Comparison of ENCODE assay signal across 13 mouse cellular contexts in the genomic region with DNA sequence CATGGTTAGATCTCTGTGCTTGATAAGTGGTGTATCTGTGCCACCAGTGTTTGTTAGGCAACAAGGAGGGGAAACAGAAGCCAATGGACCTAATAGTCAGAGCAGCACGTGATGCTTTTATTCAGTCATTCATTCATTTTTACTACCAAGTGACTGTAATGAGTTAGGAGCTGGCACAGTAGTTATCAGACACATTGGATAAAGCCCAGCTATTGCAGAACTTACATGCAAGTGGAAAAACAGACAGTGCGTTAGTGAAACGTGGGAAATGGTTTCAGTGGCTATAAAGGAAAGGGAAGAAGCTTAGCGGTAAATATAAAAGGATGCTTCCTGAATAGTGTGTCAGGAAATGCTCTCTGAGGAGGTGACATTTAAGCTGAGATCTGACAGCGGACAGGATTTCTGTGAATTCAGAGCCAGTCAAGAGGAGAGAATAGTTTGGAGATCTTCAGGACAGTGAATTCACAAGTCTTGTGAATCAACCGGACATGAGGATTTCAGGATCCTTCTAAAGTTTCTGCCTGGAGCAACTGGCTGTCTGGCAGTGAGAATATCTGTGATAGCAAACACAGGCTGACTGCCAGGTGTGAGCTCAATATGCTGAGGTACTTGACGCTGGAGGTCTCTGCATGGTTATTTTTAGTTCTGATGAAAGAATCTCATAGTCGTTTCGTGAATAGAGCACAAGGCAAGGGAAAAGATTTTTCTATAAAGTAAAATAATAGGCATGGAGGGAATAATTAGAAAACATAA. TPM values are rescaled to one million over a fixed set of nuclear protein-coding genes. Genes with fewer than 3 reads are reported as not detected.
DNase-seq lines count a peak whose midpoint lies in the region; ATAC-seq and TF ChIP-seq lines count a peak whose summit lies in the region.
"Had no signal": no experiment of that assay in that cellular context is flagged by ENCODE, and none has a peak within 500 bp of the region (broad histone marks: within the 10 kb centered on the region; RNA-seq: fewer than 3 reads in every experiment).

No protein-coding gene starts in this region.

- TF ChIP-seq POLR2A in heart, adult 2 months (IDR thresholded peaks at IDR 0.05; ENCODE audit: insufficient read depth, low read depth, low read length): no peak

- H3K4me1 ChIP-seq in hindbrain, postnatal 0 days (ENCODE audit: insufficient read depth, low read length): no peaks in the 10 kb centered on the region
- peaks cover 2% of the 10 kb centered on the region; the same call in 1 of the 2 replicates for H3K4me1 ChIP-seq in hindbrain, embryonic 10.5 days (replicated peaks)
- 0 out of 2 replicates have a peak, but pooled peaks cover under 1% of the 10 kb centered on the region for H3K4me1 ChIP-seq in forebrain, postnatal 0 days (ENCODE audit: insufficient read depth)
- 0 out of 2 replicates have a peak, but pooled peaks cover 1% of the 10 kb centered on the region for H3K4me1 ChIP-seq in heart, adult 2 months (ENCODE audit: control insufficient read depth, insufficient read depth, low read length)
- H3K4me1 ChIP-seq: megakaryocyte, embryonic 14.5 days had no signal

- H3K4me3 ChIP-seq in hindbrain, postnatal 0 days (ENCODE audit: low read length): no peak overlapping the region
- H3K4me3 ChIP-seq in hindbrain, embryonic 10.5 days: no peak overlapping the region
- no peak overlapping the region for H3K4me3 ChIP-seq in forebrain, postnatal 0 days (ENCODE audit: low read depth, low read length)
- peak overlapping the region; percentile 27; the same call in 1 of the 2 replicates for H3K4me3 ChIP-seq in heart, adult 2 months
- H3K4me3 ChIP-seq: limb, embryonic 12.5 days; megakaryocyte, embryonic 14.5 days had no signal

- no peak overlapping the region for H3K27ac ChIP-seq in hindbrain, postnatal 0 days
- H3K27ac ChIP-seq in hindbrain, embryonic 10.5 days: no peak overlapping the region
- no peak overlapping the region for H3K27ac ChIP-seq in forebrain, postnatal 0 days (ENCODE audit: low read depth, low read length)
- H3K27ac ChIP-seq in heart, adult 2 months: peak overlapping the region; percentile 77
- H3K27ac ChIP-seq: hindbrain, embryonic 14.5 days; limb, embryonic 12.5 days had no signal

- no peaks in the 10 kb centered on the region for H3K79me2 ChIP-seq in heart, adult 2 months (replicated peaks; ENCODE audit: control insufficient read depth, insufficient read depth, low read length)

- intact Hi-C loops in heart, adult 2 months (cut with DNase I): no loop called here
- intact Hi-C loops in heart, postnatal 25 days (cut with DNase I): no loop called here

- no peaks in the 10 kb centered on the region for H3K36me3 ChIP-seq in hindbrain, postnatal 0 days (ENCODE audit: insufficient read depth, low read length)
- no peaks in the 10 kb centered on the region for H3K36me3 ChIP-seq in hindbrain, embryonic 10.5 days
- H3K36me3 ChIP-seq in forebrain, postnatal 0 days (ENCODE audit: insufficient read depth): no peaks in the 10 kb centered on the region
- H3K36me3 ChIP-seq in heart, adult 2 months (ENCODE audit: control insufficient read depth, insufficient read depth, low read length): no peaks in the 10 kb centered on the region; the same call in 1 of the 2 replicates
- H3K36me3 ChIP-seq: limb, embryonic 12.5 days had no signal

- 71% methylated on average over 9 of the region's 9 CpGs for WGBS in hindbrain, postnatal 0 days
- WGBS in hindbrain, embryonic 10.5 days: 87% methylated on average over 9 of the region's 9 CpGs
- 40% methylated on average over 9 of the region's 9 CpGs for WGBS in forebrain, postnatal 0 days
- WGBS in heart, adult 2 months: 8% methylated on average over 9 of the region's 9 CpGs

- no peak for ATAC-seq in hindbrain, postnatal 0 days
- ATAC-seq in forebrain, postnatal 0 days: no peak

- no peak for TF ChIP-seq CTCF in hindbrain, postnatal 0 days (IDR thresholded peaks at IDR 0.05; ENCODE audit: low read depth)
- TF ChIP-seq CTCF in forebrain, postnatal 0 days (IDR thresholded peaks at IDR 0.05; ENCODE audit: low read depth): no peak
- TF ChIP-seq CTCF in heart, adult 2 months (IDR thresholded peaks at IDR 0.05): no peak

- DNase-seq in hindbrain, postnatal 0 days (ENCODE audit: low spot score): peak; percentile 29
- DNase-seq in hindbrain, embryonic 10.5 days (ENCODE audit: low spot score): no peak
- DNase-seq in forebrain, postnatal 0 days: peak; percentile 55
- DNase-seq in heart, adult 2 months: peak; percentile 44 to 67
- peak; percentile 22 for DNase-seq in heart, postnatal 25 days (ENCODE audit: low spot score)
- DNase-seq in thymus, postnatal 14 days: no peak
- DNase-seq in kidney, postnatal 25 days: no peak
- DNase-seq: adrenal gland, adult 2 months; lung, adult 2 months; thymus, adult 2 months had no signal

- no peaks in the 10 kb centered on the region for H3K27me3 ChIP-seq in hindbrain, postnatal 0 days (ENCODE audit: insufficient read depth, low read length)
- peaks cover under 1% of the 10 kb centered on the region; the same call in 1 of the 2 replicates for H3K27me3 ChIP-seq in hindbrain, embryonic 10.5 days (ENCODE audit: insufficient read depth, poor library complexity, severe bottlenecking)
- 0 out of 2 replicates have a peak, but pooled peaks cover 3% of the 10 kb centered on the region for H3K27me3 ChIP-seq in forebrain, postnatal 0 days (ENCODE audit: insufficient read depth, low read length)
- H3K27me3 ChIP-seq in heart, adult 2 months (ENCODE audit: control insufficient read depth, insufficient read depth, low read length): no peaks in the 10 kb centered on the region
- H3K27me3 ChIP-seq: limb, embryonic 12.5 days; megakaryocyte, embryonic 14.5 days had no signal

- no peak overlapping the region for H3K9ac ChIP-seq in hindbrain, postnatal 0 days (replicated peaks; ENCODE audit: low read length)
- H3K9ac ChIP-seq in forebrain, postnatal 0 days: no peak overlapping the region
- peak overlapping the region; percentile 62 for H3K9ac ChIP-seq in heart, adult 2 months (ENCODE audit: low read depth, low read length)
- H3K9ac ChIP-seq: hindbrain, embryonic 14.5 days; limb, embryonic 12.5 days had no signal

- no peak overlapping the region for H3K4me2 ChIP-seq in hindbrain, postnatal 0 days (ENCODE audit: low read depth, low read length)
- no peak overlapping the region for H3K4me2 ChIP-seq in forebrain, postnatal 0 days (ENCODE audit: low read depth)
- H3K4me2 ChIP-seq: hindbrain, embryonic 14.5 days; limb, embryonic 12.5 days had no signal

- TF ChIP-seq EP300 in heart, adult 2 months (IDR thresholded peaks at IDR 0.05; ENCODE audit: insufficient read depth, low read depth, low read length): no peak

- no peaks in the 10 kb centered on the region for H3K9me3 ChIP-seq in hindbrain, postnatal 0 days (ENCODE audit: low read length)
- no peaks in the 10 kb centered on the region for H3K9me3 ChIP-seq in hindbrain, embryonic 10.5 days
- H3K9me3 ChIP-seq in forebrain, postnatal 0 days (ENCODE audit: low read length): no peaks in the 10 kb centered on the region
- H3K9me3 ChIP-seq: limb, embryonic 12.5 days; megakaryocyte, embryonic 14.5 days had no signal

RNA-seq across cellular contexts. Expression of gene Lama2, which starts 2.3 kb away (rescaled TPM):
- total RNA-seq in hindbrain, postnatal 0 days (2014; rRNA removed): 12.0 and 18.2 TPM in 2 replicates
- 5.5 and 5.6 TPM in 2 replicates for polyA plus RNA-seq in hindbrain, postnatal 0 days (2015; fragmentation: Nextera tagmentation; extraction: Ambion mirVana)
- polyA plus RNA-seq in hindbrain, embryonic 10.5 days (2016; fragmentation: Nextera tagmentation; extraction: Ambion mirVana): 4.1 and 6.6 TPM in 2 replicates
- total RNA-seq in forebrain, postnatal 0 days (2014; rRNA removed): 7.5 and 11.9 TPM in 2 replicates
- polyA plus RNA-seq in forebrain, postnatal 0 days (2015; fragmentation: Nextera tagmentation; extraction: Ambion mirVana): 3.4 and 3.7 TPM in 2 replicates
- total RNA-seq in heart, adult 2 months (2021): 100 to 1,000 TPM in 1 of 2 experiments, 10 to 100 TPM in 1; 88.2 to 105 TPM
- 32.8 and 61.3 TPM in 2 replicates for polyA plus RNA-seq in heart, adult 2 months (2012; rRNA removed)
- 100 to 1,000 TPM; 126 to 153 TPM for total RNA-seq in heart, postnatal 25 days (2021)

Comparison
In these comparisons a context has a peak if more than half of its experiments do, and no peak if none do; other contexts are left out.
1. DNase-seq: peak in hindbrain, postnatal 0 days (single experiment), forebrain, postnatal 0 days (single experiment), heart, adult 2 months (2 of 2) and heart, postnatal 25 days (single experiment); none in hindbrain, embryonic 10.5 days (single experiment), thymus, postnatal 14 days (single experiment) and kidney, postnatal 25 days (0 of 2).